Mouse (Mus musculus): Measurements from ENCODE around the gene Otulin. TPM values are rescaled to one million over a fixed set of nuclear protein-coding genes. Genes with fewer than 3 reads are reported as not detected.
A peak's percentile ranks its signal among the peaks of the same experiment; 100 is the strongest.

Otulin gene
- polyA plus RNA-seq, 1 experiment, result 100 TPM

DNA sequence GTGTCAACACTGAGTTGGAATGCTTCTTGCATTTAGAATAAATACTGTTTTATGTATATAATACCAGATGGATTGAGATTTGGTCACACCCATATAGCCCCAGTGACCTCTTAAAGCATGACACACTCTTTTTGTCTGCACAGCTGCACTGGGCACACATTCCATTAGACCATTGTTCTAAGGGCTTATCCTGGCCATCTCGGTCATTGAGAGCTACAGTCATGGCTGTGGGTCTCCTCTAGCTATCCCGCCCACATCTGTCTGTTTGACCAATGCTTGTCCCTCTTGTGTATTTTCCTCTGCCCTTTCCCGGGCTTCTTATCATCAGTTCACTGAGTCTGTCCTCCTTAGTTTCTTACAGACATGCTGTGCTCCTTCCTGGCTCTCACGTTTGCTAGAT, 100.5 kb downstream of the Otulin start:
- TF ChIP-seq POLR2A (IDR thresholded peaks at IDR 0.05; ENCODE audit: borderline replicate concordance, low read depth, low read length) (no peak), CTCF (IDR thresholded peaks at IDR 0.05; ENCODE audit: low read depth, low read length) (no peak)
- H3K4me3 ChIP-seq (ENCODE audit: insufficient read depth, low read length), result no peak overlapping the region
- no peak overlapping the region for H3K27ac ChIP-seq (ENCODE audit: insufficient read depth, low read depth, low read length)
- peaks cover 15% of the 10 kb centered on the region for H3K4me1 ChIP-seq (ENCODE audit: control insufficient read depth, insufficient read depth, low read length)

DNA sequence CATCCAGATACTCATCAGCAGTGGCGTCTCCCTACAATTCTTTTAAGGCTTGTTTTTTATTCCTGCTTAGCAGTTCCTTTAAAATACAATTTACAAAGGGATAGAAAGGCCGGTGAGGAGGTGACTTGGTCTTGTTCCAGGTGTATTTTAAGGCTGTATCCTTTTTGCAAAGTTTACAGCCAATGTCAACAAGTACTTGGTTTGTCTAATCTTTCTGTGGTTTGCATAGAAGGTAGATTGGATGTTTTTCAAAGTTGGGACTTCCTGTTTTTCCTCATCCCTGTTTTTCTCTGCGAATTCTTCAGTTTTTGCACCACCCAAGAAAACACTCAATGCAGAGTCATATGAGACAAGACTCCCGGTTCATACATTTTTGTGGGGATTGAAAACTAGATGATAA, 101.6 kb downstream of the Otulin start:
- H3K4me3 ChIP-seq (ENCODE audit: insufficient read depth, low read length), result no peak overlapping the region
- peaks cover 26% of the 10 kb centered on the region for H3K4me1 ChIP-seq (ENCODE audit: control insufficient read depth, insufficient read depth, low read length)
- no peak overlapping the region for H3K27ac ChIP-seq (ENCODE audit: insufficient read depth, low read depth, low read length)
- no peak for TF ChIP-seq POLR2A (IDR thresholded peaks at IDR 0.05; ENCODE audit: borderline replicate concordance, low read depth, low read length)
- TF ChIP-seq CTCF (IDR thresholded peaks at IDR 0.05; ENCODE audit: low read depth, low read length), result no peak

DNA sequence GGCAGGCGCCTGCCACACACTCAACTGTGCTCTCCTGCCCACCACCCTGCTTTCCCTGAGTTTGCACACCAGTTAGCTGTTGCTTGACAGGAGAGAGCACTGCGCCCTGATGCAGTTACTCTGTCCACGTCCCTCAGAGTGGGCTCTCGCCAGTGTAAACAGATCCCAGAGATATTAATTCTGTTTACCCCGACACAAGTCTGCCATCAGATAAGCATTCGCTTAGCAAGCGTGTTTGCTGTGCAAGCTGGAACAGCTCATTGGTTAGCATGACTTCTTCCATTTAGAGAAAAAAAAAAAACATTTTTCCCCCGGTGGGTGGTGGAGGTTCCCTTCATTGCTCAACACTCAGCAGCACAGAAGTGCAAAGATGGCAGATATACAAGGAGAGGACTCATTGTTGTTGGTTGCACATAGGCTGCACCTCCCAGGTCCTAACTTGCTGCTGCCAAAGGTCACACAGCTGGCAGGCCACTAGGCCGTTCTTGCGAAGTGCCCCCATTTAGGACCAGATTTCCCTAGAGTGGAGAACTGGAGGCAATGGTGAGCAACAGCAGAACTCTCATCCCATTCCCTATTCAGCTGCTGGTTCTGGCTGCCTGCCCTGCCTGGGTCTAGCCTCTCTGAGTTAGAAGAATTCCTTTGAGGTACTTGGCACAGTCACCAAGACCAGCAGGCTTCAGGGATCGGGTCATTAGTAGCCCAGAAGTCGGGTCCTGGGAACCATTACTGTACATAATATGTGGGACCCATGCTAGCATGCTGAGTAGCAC, 105.1 kb downstream of the Otulin start:
- Histone ChIP-seq H3K4me3 (ENCODE audit: insufficient read depth, low read length) (no peak overlapping the region), H3K27ac (ENCODE audit: insufficient read depth, low read depth, low read length) (no peak overlapping the region; the same call in 1 of the 2 replicates), H3K4me1 (ENCODE audit: control insufficient read depth, insufficient read depth, low read length) (peaks cover 30% of the 10 kb centered on the region)
- no peak for TF ChIP-seq POLR2A (IDR thresholded peaks at IDR 0.05; ENCODE audit: borderline replicate concordance, low read depth, low read length)
- TF ChIP-seq CTCF (IDR thresholded peaks at IDR 0.05; ENCODE audit: low read depth, low read length), result no peak

DNA sequence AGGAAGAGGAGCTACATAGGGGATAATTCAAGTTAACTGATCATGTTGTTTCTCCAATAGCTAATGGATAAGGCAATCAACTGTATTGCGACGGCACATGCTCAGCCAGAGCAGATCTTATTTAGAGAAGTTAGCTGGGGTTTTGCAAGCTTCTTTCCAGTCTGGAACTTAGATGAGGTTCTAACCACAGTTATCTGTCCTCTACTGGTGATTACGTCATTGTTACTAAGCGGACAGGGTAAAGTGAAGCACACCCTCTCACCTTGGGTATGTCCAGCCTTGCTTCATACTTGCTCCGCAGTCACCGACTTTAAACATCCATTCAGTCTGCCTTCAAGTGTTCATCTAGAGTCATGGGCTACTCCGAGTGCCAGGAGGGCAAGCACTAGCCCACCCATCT, 110.6 kb downstream of the Otulin start:
- TF ChIP-seq POLR2A (IDR thresholded peaks at IDR 0.05; ENCODE audit: borderline replicate concordance, low read depth, low read length), result no peak
- TF ChIP-seq CTCF (IDR thresholded peaks at IDR 0.05; ENCODE audit: low read depth, low read length), result no peak
- peaks cover 58% of the 10 kb centered on the region for H3K4me1 ChIP-seq (ENCODE audit: control insufficient read depth, insufficient read depth, low read length)
- H3K4me3 ChIP-seq (ENCODE audit: insufficient read depth, low read length), result no peak overlapping the region
- H3K27ac ChIP-seq (ENCODE audit: insufficient read depth, low read depth, low read length), result no peak overlapping the region

DNA sequence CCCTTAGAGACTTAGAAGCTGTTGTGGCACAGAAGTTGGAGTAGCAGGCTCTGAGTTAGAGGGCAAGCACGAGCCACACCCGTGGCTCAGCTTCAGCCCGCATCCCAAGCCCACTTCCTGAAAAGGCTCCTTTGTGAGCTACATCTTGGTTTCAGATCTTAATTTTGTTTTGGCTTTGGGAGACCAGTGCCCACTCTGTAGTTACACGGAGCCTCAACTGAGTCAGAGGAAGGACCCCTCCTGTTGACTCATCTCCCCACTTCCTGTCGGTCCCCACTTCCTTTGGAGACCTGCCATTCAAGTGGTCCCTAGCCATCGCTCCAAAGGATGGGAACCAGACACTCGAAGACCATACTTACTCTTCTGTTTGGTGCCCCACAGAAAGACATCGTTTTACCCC, 112.5 kb downstream of the Otulin start:
- H3K4me1 ChIP-seq (ENCODE audit: control insufficient read depth, insufficient read depth, low read length), result peaks cover 49% of the 10 kb centered on the region
- peak overlapping the region; percentile 24 for H3K27ac ChIP-seq (ENCODE audit: insufficient read depth, low read depth, low read length)
- TF ChIP-seq POLR2A (IDR thresholded peaks at IDR 0.05; ENCODE audit: borderline replicate concordance, low read depth, low read length), result no peak
- TF ChIP-seq CTCF (IDR thresholded peaks at IDR 0.05; ENCODE audit: low read depth, low read length), result no peak
- H3K4me3 ChIP-seq (ENCODE audit: insufficient read depth, low read length), result 0 out of 2 replicates have a peak overlapping the region, but pooled peaks have one; percentile 7

DNA sequence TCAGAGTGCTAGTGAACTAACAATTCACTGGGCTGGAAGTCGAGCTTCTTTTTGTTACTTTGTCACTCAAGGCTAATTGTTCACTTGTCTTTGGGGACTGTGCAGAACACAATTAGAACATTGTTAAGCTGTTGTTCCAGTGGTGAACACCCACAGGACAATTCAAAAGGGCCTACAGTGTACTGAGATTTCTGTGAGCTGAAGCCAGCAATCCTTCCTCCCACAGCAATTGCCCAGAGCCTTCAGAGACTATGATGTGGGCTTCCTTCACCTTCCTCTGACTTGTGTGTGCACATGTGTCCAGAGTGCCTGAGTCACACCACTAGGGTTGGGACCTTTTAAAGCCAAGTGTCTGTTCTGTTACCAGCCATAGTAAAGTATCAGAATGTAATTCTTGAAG, 113.6 kb downstream of the Otulin start:
- Histone ChIP-seq H3K4me1 (ENCODE audit: control insufficient read depth, insufficient read depth, low read length) (peaks cover 49% of the 10 kb centered on the region), H3K27ac (ENCODE audit: insufficient read depth, low read depth, low read length) (peak overlapping the region; percentile 4; the same call in 1 of the 2 replicates), H3K4me3 (ENCODE audit: insufficient read depth, low read length) (no peak overlapping the region)
- TF ChIP-seq POLR2A (IDR thresholded peaks at IDR 0.05; ENCODE audit: borderline replicate concordance, low read depth, low read length) (no peak), CTCF (IDR thresholded peaks at IDR 0.05; ENCODE audit: low read depth, low read length) (no peak)

DNA sequence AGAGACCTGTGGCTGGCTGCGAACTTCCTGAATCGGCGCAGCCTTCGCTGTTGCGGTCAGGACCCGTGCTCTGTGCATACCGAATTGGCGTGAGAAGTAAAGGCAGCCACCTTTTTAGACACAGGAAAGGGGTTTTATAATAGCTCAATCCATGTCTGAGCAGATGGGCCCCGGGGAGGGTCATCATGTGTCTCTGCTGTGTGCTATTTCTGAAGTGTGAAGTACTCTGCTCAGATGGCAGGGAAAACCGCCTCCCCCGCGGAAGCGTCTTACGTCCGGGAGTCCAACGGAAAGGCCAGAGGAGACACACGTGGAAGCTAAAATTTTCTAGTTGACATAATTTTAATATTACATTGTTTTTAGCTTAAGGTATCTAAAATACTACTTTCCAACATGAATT, 121.5 kb downstream of the Otulin start:
- Histone ChIP-seq H3K4me1 (ENCODE audit: control insufficient read depth, insufficient read depth, low read length) (0 out of 2 replicates have a peak, but pooled peaks cover 2% of the 10 kb centered on the region), H3K27ac (ENCODE audit: insufficient read depth, low read depth, low read length) (no peak overlapping the region), H3K4me3 (ENCODE audit: insufficient read depth, low read length) (no peak overlapping the region)
- no peak for TF ChIP-seq CTCF (IDR thresholded peaks at IDR 0.05; ENCODE audit: low read depth, low read length)
- no peak for TF ChIP-seq POLR2A (IDR thresholded peaks at IDR 0.05; ENCODE audit: borderline replicate concordance, low read depth, low read length)

DNA sequence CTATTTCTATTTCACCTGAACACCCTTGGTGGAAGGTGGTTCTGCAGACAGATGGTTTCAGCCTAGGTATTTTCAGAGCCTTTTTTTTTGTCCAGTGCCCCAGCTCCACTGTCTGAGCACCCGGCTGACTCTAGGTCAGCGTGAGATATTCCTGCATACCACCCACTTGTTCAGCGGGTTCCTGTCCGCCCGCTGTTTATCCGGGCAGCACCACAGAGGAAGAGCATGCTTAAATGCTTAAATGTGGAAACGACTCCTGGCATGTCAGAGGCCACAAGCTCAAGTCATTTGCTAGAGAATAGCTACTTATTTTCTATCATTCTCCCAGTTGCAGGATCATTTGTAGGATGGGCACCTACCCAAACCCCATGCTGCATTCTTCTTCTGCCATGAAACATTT, 122.3 kb downstream of the Otulin start:
- H3K4me1 ChIP-seq (ENCODE audit: control insufficient read depth, insufficient read depth, low read length), result 0 out of 2 replicates have a peak, but pooled peaks cover 2% of the 10 kb centered on the region
- no peak overlapping the region for H3K27ac ChIP-seq (ENCODE audit: insufficient read depth, low read depth, low read length)
- no peak overlapping the region for H3K4me3 ChIP-seq (ENCODE audit: insufficient read depth, low read length)
- TF ChIP-seq CTCF (IDR thresholded peaks at IDR 0.05; ENCODE audit: low read depth, low read length), result no peak
- TF ChIP-seq POLR2A (IDR thresholded peaks at IDR 0.05; ENCODE audit: borderline replicate concordance, low read depth, low read length), result no peak

DNA sequence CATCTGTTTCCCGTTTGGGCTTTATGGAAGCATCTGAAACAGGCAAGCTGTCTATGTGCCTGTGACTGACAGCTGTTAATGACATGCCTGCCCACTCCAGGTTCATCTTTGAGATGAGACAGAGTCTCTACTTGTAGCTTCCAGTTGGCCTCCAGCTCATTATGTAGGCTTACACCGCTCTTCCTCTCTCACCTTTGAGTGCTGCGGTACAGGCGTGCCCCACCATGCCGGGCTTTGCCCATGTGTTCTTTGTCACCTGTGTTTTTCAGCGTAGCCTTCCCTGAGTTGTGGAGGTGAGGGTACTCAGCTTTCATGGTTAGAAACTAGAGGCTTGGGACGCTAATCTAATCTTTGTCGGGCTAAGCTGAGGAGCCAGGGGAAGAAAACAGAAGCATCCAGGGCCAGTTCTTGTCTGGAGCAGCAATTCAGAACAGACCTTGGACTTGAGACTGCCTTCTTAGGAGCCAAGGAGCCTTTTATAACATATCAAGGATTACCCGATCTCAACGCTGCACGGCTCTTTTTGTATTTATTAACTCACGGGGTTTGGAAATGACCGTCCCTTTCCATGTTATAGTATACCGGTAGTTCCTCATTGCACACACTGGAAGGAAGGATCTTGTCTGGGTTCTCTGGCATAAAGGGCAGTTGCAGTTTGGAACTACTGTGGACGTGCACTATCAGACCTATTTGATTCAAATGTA, 123.4 kb downstream of the Otulin start:
- TF ChIP-seq POLR2A (IDR thresholded peaks at IDR 0.05; ENCODE audit: borderline replicate concordance, low read depth, low read length) (no peak), CTCF (IDR thresholded peaks at IDR 0.05; ENCODE audit: low read depth, low read length) (no peak)
- H3K4me3 ChIP-seq (ENCODE audit: insufficient read depth, low read length), result no peak overlapping the region
- H3K27ac ChIP-seq (ENCODE audit: insufficient read depth, low read depth, low read length), result no peak overlapping the region
- 0 out of 2 replicates have a peak, but pooled peaks cover 2% of the 10 kb centered on the region for H3K4me1 ChIP-seq (ENCODE audit: control insufficient read depth, insufficient read depth, low read length)
